Mouse (Mus musculus) heart, adult 2 months (tissue): ENCODE measurements around the gene Scgn.

Source experiments
- CTCF ChIP-seq: fragments of 200-600 bp; IDR thresholded peaks from 2 replicates; pipeline ENCODE4 v1.8.1; 2022; ENCODE audit warnings: antibody characterized with exemption, mild to moderate bottlenecking, moderate library complexity
- EP300 ChIP-seq: fragments of 200-500 bp; IDR thresholded peaks from 2 replicates; pipeline ENCODE4 v1.6.1; 2011; ENCODE audit warnings: low read depth, low read length, control low read depth; ENCODE audit not compliant: insufficient read depth

- TF ChIP-seq CTCF (no peak), EP300 (no peak)
Measured at GRCm38 (mm10) chr13:23994756-23995155, 3.7 kb upstream of the Scgn start.
